Mouse (Mus musculus) liver, adult 2 months (tissue): ENCODE measurements around the gene Ugt1a10.

ENCODE experiments used
- CTCF ChIP-seq: fragments of 200-500 bp; IDR thresholded peaks from 2 replicates; pipeline ENCODE4 v1.5.1; 2011; ENCODE audit warnings: low read depth, low read length, control low read depth
- POLR2A ChIP-seq: fragments of 200-500 bp; IDR thresholded peaks from 2 replicates; pipeline ENCODE4 v1.6.1; 2011; ENCODE audit warnings: low read length, control low read depth; ENCODE audit not compliant: insufficient read depth; ENCODE audit errors: extremely low read depth

GRCm38 (mm10) chr1:88009521-88009920 lies 45.7 kb upstream of the Ugt1a10 start:
- TF ChIP-seq CTCF (no peak), POLR2A (no peak)
